Mouse (Mus musculus) lung, postnatal 0 days (tissue): ENCODE measurements at regions not wholly inside any gene's neighbourhood (a gene's known extent, or its start where the extent isn't known, plus 50 kb on each side); places are given as distances from the start of the nearest gene placed in this dataset.

Experiments used
- CTCF ChIP-seq: IDR thresholded peaks from 2 replicates; pipeline ENCODE4 v1.5.1; 2016; ENCODE audit warnings: antibody characterized with exemption, mild to moderate bottlenecking
- EP300 ChIP-seq: IDR thresholded peaks from 2 replicates; pipeline ENCODE4 v1.6.1; 2016; ENCODE audit warnings: antibody characterized with exemption, mild to moderate bottlenecking, control low read depth

DNA sequence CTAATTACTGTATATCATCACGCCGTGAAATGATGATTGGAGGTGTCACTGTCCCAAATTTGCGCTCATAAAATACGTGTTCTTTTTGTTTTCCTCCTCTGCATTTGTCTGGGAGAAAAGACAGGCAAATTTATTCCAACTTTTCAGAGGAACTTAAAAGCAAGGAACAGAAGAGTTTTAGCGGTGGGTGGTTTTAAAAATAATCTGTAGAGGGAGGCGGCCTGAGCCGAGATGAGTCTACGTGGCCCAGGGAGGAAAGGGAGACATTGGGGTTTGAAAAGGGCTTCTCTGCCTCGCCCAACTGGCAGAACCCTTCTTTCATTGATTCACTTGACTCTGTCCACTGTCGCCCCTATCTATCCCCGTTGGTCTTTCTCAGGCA, 68.4 kb downstream of the Dmrta2 start:
- no peak for TF ChIP-seq CTCF
- no peak for TF ChIP-seq EP300
